Mouse (Mus musculus) leukemia stem cell, adult 10-12 weeks (primary cell): ENCODE data around the gene Casz1. TPM values are rescaled to one million over a fixed set of nuclear protein-coding genes. Genes with fewer than 3 reads are reported as not detected.

ENCODE experiments used
- polyA plus RNA-seq: library from polyadenylated mRNA; stranded (reverse); fragments of >175 nt; gene quantifications from 2 replicates; pipeline ENCODE4 v1.2.3, GENCODE M21; 2012; ENCODE audit warnings: low replicate concordance

Gene Casz1
- polyA plus RNA-seq, result 5.6 and 6.8 TPM in 2 replicates

GRCm38 (mm10) chr4:148804137-148804779, at the start of gene Casz1:
Casz1 (plus strand) TSS chr4:148804429.

Other genes starting within 250 kb of the Casz1 start
- gene Exosc10, start 246.0 kb upstream of the Casz1 start, polyA plus RNA-seq, result 28.1 and 29.3 TPM in 2 replicates
- 190 and 191 TPM in 2 replicates for gene Srm, start 212.9 kb upstream of the Casz1 start, polyA plus RNA-seq
- 0.43 and 0.61 TPM in 2 replicates for gene Masp2, start 201.9 kb upstream of the Casz1 start, polyA plus RNA-seq
- gene Tardbp, start 177.4 kb upstream of the Casz1 start, polyA plus RNA-seq, result 2.2 and 39.7 TPM in 2 replicates
- not detected in 2 replicates for gene Gm572, start 161.1 kb upstream of the Casz1 start, polyA plus RNA-seq